Mouse (Mus musculus) spleen, adult 2 months (tissue): Measurements from ENCODE around the gene Sirt2.

ENCODE experiments used
- CTCF ChIP-seq: fragments of 200-500 bp; IDR thresholded peaks from 2 replicates; pipeline ENCODE4 v1.5.1; 2011; ENCODE audit warnings: mild to moderate bottlenecking, inconsistent platforms; ENCODE audit not compliant: insufficient read depth, insufficient read length, insufficient replicate concordance; ENCODE audit errors: extremely low read depth
- POLR2A ChIP-seq: fragments of 200-500 bp; IDR thresholded peaks from 2 replicates; pipeline ENCODE4 v1.6.1; 2011; ENCODE audit warnings: low read depth, low read length, inconsistent platforms

GRCm38 (mm10) chr7:28758623-28759022, 7.9 kb upstream of the Sirt2 start:
- TF ChIP-seq CTCF: no peak
- no peak for TF ChIP-seq POLR2A
